Mouse (Mus musculus) layer of hippocampus, postnatal 36 days (tissue): Measurements from ENCODE around the gene Rassf8. TPM values are rescaled to one million over a fixed set of nuclear protein-coding genes. Genes with fewer than 3 reads are reported as not detected.

Source experiments
- DNase-seq, 2 experiments: peaks; one replicate each; pipeline ENCODE4 v3.0.0; 2022
- total RNA-seq, 2 experiments: library from RNA; stranded (reverse); gene quantifications; 2 replicates each; pipeline ENCODE4 v1.2.3; 2021

Rassf8 gene
- total RNA-seq, 2 experiments from 2014 or later, result 19.7 to 29.8 TPM

DNA sequence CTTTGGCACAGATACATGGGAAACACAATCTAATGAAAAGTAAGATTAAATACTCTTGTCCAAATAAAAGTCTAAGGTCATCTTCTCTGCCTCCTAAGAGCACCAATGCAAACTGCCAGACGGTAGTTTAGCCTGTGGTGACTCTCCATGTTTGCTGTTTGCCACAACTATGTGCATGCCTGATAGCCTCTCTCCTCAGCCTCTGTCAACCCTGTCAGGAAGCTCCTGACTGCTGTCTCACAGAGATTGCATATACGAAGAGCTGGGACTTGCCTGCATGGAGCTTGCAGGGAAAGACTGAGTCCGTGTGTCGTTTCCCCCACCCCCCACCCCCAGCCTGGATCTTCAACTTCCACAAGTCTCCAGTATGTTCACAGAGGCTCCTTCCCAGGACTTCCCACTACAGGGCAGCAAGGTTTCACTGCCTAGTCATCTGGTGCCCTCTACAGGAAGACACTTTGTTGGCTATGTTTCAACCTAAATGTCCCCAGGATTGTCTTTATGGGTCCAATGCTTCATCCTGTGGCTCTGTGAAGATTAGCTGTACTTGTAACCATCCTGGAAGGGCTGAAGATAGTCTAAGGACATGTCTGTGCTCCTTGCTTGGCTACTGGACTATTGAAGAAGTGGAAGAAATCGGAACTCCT, 77.2 kb downstream of the Rassf8 start:
- DNase-seq, result no peak

DNA sequence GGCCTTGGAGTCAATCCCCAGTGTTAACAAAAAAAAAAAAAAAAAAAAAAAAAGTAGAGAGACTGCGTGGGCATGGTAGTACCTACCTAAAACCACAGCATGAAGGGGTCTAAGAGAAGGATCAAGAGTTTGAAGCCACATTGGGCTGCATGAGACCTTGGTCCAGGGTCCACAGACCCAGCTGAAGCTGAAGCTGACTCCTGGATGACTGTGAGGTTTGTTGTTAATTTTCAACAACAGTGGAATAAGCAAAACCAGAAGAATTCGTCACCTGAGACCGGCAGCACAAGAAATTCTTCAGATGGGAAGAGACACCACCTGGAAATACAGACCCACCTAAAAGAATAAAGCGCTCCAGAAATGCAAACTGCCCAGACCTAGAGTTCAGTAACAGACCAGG, 79.8 kb downstream of the Rassf8 start:
- DNase-seq, result no peak

DNA sequence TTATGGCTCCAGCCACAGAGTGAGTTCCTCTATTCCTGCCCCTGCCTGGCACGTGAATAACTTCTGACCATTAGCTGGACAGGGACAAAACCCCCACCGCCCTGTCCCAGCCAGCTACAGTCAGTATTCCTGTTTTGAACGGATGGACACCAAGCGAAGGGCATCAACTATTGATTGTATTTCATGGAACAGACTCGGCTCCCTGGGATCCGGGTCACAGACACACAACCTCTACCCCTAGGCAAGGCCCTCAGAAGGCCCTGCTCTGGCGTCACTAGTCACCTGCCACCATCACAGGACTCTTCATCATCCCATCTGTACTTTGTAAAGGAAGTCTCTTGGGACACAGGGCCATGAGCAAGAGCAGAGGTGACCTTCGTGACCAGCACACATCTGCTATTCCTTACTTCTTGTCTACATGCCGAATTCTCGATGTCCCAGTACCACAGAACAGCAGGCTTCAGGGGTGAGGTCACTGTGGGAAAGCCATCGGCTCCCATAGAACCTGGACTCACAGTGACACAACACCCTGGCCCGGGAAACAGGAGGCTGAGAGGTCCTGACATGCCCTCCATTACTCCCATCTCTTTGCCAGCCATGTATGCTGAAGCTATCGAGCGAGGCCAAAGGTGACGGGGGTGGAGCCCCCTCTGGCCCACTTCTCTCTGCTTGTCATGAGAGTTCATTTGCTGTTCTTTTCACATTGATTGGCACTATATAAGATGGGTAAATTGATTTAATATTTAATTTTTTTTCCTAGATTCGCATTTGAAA, 82.7 kb downstream of the Rassf8 start:
- DNase-seq, result no peak

DNA sequence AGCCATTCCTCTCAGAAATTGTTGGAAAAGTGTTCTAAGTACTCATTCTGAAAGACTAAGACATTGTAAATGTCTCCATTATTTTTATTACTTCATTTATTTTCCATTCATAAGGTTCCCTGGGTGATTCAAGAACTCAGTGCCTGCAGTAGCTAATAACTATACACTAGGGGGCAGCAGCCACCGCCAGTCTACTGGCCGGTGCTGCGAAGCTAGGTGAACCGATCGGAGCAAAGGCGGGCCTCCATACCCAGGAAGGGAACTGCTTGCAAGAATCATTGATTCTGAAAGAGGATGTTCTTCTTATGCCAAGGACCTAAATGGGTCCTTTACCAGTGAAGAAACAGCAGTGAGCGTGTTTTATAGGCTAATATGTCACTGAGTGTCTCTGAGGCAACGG, 83.6 kb downstream of the Rassf8 start:
- peak; percentile 68 for DNase-seq

DNA sequence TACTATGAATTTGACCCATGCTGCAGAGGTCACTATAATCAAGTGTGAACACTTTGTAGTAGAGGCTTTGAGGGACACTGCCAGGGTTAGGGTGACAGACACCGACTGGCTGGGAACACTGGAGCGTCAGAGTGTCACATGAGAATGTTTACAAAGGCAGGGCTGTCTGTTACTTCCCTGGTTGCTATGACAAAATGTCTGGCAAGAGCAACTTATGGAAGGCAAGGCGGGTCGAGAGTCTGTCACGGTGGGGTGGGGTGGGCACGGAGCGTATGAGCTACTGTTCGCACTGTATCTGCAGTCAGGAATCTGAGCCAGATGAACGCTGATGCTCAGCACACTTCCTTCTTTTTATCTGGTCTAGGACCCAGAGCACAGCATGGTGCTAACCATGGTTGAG, 84.1 kb downstream of the Rassf8 start:
- DNase-seq, result no peak

DNA sequence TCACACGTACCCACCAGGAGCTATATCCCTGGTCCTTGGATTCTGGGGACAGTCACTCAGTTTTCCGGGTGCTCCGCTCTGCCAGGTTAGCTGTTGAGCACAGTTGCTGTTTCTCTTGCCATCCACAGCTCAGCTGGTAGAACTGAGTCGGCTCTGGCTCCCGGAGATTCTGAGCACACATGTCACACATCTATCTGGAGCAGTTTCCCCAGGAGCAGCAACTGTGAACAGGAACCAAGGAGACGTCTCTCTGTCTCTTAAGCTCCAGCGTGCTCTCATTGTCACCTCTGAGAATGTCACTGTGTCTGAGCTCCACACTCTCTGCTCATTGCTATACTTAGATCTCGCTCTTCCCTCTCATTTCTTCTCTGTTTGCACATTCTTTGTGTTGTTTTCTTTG, 86.4 kb downstream of the Rassf8 start:
- no peak for DNase-seq

DNA sequence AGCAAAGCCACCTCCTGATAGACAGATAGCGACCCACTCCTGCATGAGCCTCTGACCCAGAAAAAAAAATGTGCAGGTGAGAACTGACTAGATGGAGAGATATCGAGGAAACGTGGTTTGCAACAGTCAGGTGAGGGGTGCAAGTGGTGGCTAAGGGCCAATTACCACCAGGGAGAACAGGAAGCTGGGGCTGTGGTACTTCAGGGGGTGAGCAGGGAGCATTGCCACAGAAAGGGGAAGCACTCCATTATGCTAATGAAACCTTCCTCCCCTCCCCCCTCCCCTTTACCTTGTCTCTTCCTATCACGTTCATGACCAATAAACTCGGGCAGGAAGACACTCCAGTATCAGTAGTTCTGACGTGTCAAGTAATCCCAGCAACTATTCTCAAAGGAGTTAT, 88.8 kb downstream of the Rassf8 start:
- DNase-seq, result no peak

DNA sequence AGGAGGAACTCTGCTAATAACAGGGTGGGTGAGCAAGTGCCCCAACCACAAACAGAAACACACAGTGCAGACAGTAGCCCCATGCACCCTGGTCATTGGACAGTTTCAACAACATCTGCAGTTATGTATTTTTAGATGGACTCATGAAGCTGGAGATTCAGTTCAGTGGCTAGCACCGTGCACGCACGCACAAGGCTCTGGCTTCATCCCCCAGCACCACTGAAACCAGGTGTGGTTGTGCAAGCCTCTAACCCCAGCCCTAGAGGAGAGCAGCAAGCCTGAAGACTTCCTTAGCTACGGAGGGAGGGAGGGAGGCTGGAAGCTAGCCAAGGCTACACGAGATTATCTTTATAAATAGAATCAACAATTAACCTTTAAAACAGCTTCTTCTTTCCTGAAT, 99.1 kb downstream of the Rassf8 start:
- no peak for DNase-seq

DNA sequence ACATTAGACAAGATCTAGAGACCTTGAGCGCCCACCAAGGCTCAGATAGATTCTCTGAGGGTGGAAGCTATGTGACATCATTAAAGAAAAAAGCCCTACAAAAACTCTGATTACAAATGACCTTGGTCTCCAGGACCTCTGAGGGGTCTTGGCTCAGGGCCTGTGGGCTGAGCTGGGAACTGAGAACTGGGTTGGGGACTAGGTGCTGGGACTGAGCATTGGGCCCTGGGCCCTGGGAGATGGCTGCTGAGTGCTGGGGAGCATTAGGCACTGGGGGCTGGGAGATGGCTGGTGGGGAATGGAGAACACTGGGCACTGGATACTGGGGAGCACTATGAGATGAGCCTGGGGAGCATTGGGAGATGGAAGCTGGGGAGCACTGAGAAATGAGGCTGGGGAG, 99.5 kb downstream of the Rassf8 start:
- DNase-seq, result no peak

DNA sequence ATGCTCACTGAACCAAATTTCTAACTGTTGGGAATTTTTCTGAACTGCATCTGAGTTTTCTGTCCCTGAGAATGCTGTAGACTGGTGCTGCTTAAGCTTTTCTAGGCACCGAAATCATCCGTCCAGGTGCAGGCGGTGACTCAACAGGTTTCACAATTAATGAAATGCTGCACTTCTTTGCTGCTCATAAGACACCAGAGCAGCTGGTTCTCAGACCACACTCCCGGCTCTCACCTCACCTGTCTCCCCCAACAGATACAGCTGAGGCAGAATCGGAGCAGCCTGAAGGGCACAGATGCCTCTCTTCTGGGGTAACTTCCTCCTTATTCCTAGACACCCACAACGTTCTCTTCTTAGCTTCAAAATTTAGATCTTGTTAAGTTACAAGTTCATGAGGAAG, 100.4 kb downstream of the Rassf8 start:
- DNase-seq, result no peak

DNA sequence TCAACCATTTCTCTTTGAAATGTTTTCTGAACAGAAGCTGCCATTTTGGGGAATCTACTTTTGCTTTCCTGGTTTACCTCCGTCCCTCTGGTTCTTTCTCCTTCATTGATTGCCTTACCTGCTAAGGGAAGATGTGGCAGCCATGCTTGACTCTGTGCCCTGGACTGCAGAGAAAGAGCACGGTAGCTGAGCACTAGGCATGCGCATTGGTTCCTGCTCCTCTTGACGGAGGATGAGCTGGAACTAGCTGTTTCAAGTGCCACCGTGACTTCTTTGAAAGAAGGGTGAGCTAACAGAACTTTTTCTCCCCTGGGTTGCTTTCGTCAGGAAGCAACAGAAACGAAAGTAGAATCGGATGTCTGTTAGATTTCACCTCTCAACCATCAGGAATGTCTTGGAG, 101.1 kb downstream of the Rassf8 start:
- DNase-seq, result no peak

DNA sequence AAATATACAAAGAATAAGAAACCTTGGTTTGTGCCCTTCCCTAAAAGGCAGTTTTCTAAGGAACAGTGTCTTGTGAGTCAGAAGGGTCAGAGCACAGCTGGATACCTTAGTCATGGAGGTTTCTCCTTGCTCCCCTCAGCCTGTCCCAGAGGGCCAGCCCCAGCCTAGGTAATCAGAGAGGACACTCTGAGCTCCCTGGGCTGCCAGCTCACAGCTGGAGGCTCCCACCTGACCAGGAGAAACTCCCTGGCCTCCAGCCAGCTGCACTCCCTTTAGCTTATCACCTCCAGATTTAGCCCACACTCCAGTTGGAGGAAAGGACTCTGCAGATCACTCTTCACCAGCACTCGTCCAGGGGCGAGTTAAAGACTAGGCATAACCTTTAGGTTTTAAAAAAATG, 104.2 kb downstream of the Rassf8 start:
- DNase-seq, result no peak

DNA sequence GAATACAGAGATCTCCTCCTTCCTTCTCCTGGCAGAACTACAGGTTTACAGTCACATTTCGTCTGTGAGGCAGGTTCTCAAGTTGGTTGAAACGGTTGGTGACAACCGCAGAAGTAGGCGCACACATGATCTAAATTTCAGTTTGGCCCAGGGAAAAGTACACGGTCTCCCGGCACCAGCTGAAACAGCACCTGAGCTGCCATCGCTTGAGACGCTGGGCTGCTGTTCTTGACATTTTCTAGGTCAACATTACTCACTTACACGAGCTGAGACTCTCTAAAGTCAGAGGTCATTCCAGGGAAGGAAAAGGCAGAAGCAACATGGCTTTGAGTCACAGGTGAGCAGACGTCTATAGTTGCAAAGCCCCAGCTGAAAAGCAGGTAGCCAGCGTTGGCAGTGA, 105.4 kb downstream of the Rassf8 start:
- DNase-seq, result no peak

DNA sequence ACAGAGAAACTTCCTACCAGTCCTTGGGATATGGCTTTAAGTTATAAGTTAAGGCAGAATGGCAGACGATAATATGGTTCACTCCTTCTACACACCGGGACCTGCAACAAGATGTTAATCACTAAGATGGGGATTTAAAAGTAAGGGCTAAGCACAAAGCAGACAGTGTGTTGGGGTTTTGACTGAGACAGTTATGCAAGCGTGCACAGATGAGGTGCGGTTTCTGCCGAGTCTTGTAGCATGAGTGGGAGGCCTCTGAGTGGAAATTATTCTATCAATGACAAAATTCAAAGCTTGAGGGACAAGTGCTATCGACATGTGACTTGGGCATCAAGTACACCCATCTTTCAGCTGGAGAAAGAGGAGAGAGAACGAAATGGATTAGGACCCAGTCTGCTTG, 106.2 kb downstream of the Rassf8 start:
- DNase-seq, result no peak

DNA sequence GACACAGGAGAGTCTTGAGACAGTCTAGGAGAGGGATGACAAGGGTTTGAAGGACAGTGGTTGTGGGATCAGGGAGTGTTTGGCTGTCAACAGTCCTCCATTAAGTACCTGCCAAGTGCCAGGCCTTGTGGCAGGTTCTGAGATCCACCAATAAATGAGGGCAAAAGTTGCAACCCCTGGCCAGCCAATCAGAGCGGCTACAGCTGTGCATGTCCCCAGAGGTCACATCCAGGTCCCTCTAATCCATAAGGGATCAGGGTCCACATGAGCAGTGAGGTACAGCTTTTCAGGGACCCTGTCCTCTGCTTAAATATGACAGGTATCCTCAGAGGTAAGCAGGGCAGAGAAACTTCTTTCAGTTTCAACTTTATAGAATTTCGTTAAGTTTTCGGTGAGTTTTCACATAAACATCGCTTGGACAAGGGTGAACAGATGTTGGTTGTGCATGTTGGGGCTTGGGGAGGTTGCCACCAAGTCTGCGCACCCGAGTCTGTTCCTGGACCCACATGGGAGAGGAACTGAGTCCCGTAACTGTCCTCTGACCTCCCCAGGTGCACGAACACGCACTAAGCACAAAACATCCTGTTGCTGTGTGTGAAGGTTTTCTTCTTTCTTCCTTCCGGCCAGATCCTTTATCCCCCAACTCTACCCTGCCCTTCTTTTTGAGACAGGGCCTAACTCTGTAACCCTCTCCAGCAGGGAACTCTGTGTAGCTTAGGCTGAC, 107.0 kb downstream of the Rassf8 start:
- no peak for DNase-seq

DNA sequence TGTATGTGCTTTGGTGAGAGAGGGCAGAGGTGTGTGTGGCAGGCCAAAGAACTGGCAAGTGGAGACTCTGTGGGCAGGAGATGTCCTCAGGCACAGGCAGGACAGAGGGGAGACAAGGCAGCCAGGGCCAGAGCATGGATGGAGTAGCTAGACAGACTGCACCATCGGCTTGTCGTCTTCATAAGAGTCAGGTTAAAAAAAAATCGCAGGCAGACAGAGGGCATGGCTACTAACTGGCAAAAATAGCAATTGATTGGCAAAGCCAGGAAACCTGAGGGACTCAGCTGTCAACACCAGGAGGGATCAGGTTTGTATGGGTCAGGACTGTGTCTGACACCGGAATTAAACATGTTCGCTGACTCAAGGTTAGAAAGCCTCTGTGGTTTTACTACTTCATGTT, 108.2 kb downstream of the Rassf8 start:
- DNase-seq, result no peak

DNA sequence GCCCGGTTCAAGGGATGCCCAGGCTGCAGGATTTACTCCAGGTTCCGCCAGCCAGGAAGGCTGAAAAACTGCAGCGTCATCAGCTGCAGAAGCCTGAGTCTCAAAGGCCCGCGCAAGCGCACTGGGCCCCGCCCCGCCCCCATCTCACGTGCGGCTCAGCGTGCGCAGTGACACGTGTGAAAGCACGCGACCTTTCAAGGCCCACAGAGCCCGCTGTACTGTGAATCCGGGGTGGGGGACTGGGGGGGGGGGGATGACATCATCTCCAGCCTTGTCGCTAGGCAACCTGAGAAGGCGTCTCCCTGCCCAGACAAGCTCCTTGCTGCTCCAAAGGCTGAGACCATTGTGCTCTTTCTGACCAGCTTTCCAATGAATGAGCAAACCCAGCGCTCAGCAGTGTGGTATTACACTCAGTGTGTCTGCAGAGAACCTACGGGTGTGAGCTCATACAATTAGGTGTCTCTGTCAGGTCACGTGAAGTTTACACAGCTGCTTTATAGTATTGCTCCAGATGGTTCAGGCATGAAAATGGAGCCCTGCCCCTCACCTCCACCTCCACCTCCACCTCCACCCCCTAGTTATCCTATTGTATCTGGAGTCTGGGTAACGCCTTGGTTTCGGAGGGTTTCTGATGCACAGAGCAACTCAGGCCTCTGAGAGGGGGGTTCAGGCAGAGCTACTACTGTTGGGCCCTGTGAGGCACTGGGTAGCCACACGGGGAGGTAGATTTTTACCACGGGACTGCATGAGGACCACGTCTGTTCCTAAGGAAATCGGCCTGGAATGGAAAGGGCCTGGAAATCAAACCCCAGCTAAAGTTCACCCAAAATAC, 109.4 kb downstream of the Rassf8 start:
- DNase-seq, result peak; percentile 95 to 96

DNA sequence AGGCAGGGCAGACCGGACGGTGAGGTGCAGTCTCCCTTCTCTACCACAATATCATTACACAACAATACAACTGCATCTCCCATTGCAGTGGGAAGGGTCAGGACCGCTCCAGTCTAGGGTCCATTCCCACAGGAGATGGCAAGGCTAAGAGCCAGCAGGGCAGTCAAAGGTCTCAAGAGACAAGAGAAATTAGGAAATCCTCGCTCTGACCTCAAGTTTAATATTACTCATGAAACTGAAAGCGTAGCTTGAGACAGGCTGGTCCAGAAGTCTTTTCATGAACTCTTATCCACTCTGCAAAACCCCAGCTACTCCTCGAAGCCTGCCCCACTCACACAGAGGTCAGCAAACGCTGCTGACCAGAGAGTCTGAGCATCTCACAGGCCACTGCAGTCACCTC, 110.9 kb downstream of the Rassf8 start:
- no peak for DNase-seq

DNA sequence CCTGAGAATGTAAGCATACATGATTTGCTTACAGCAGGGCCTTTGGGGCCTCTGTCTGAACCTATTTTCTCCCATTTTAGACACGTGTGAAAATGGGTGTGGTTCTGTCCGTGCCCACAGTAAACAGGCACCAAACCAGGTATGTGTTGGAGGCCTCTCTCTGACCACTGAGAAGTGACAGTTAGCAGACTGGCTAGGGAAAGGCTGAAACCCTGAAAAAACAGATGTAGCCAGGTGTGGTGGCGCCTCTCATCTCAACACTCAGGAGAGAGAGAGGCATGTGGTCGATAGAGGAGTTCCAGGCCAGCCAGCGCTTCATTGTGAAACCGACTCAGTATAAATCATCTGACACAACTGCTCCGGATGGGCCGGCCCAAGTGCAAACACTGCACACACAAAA, 111.9 kb downstream of the Rassf8 start:
- no peak for DNase-seq

DNA sequence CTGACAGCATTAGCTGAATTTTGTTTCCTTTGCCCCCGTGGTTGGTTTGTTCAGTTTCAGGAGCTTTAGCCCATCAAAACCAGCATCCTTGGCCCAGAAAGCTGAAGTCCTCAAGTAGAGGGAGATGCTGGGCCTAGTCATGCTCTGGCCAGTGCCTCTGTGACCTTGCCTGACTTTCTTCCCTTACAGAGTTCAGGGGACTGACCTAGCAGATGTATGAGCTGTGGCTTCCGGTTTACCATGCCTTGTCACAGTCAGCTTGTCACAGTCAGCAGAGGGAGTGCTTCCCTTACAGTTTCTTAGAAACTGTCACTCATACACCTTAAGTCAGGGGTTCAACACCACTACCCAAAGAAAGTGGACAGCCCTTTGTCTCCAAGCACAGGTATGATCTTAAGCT, 113.8 kb downstream of the Rassf8 start:
- no peak for DNase-seq

DNA sequence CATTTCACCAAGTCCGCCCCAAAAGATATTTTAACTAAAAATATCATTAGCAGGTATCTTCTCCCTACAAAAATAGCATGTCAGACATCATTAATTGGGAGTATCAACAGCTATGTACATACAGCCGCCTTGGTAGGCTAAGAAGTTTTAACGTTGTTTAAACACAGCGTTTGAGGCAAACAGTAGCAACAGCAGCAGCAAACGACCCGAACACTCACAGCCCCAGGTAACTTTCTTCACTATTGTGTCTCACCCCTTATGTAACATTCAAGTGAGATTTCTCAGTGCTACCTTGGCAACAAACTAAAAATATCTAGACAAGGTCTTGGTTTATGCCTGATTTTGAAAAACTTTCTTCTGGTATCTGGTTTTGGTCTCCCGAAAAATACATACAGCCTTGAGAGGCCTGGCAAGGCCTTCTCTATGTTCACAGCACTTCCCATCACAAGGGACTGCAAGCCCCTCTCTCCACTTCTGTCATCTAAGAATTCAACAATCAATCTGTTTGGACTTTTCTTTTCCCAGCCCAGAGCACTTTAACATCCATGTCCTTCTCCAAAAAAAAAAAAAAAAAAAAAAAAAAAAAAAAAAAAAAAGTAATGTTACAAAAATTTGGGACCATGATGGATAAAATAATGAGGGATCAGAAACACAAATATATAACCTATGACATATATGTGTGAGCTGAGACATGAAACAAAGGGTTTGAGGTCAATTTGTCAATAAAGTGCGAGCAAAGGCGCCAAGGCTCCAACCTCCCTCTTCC, 115.1 kb downstream of the Rassf8 start:
- DNase-seq, result no peak

DNA sequence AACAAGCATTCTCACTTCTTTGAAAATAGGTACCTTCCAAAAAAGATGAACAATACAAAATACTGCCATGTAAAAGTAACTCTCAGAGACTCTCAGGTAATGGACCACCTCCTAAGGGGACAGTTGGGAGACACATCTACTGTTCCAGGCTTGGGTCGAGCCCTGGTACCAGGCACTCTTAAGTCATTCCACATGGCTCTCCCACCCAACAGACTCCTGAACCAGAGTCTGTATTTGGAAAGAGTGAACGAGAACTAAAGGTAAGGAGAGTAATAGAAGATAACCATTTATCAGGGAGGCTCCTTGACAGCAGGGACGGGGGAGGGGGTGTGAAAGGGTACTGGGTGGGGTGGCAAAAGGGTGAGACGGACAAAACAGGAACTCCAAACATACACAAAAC, 115.8 kb downstream of the Rassf8 start:
- DNase-seq, result no peak
